Mouse (Mus musculus) layer of hippocampus, adult 9-11 months (tissue): ENCODE measurements around the gene Xrcc1.
"Not testable (repeated sequence)": the region's sequence is repeated elsewhere in the genome, so short reads cannot be mapped to it uniquely, and the experiment has no call there.

Experiments used
- DNase-seq: peaks from one replicate; pipeline ENCODE4 v3.0.0; 2022

The Xrcc1 gene

GRCm38 (mm10) chr7:24608017-24608416, 61.9 kb downstream of the Xrcc1 start:
- peak; percentile 56 for DNase-seq

- no peak for DNase-seq
These were observed 62.5 kb downstream of the Xrcc1 start for GRCm38 (mm10) chr7:24608561-24608960.

- DNase-seq, result no peak
These were observed 64.2 kb downstream of the Xrcc1 start, which contains the start of gene Phldb3 for GRCm38 (mm10) chr7:24610144-24610878. Gene Phldb3 (plus strand): TSS chr7:24610763.

GRCm38 (mm10) chr7:24610879-24611494, 64.9 kb downstream of the Xrcc1 start:
- peak; percentile 63 for DNase-seq

GRCm38 (mm10) chr7:24611709-24612108, 65.6 kb downstream of the Xrcc1 start:
- no peak for DNase-seq

GRCm38 (mm10) chr7:24612308-24612910, 66.3 kb downstream of the Xrcc1 start:
- no peak for DNase-seq

- DNase-seq, result no peak
These were observed 68.7 kb downstream of the Xrcc1 start for GRCm38 (mm10) chr7:24614816-24615215.

GRCm38 (mm10) chr7:24617763-24618162, 71.7 kb downstream of the Xrcc1 start:
- no peak for DNase-seq

GRCm38 (mm10) chr7:24618374-24618773, 72.3 kb downstream of the Xrcc1 start:
- not testable (repeated sequence) for DNase-seq

- DNase-seq, result no peak
These were observed 73.7 kb downstream of the Xrcc1 start for GRCm38 (mm10) chr7:24619671-24620397.

GRCm38 (mm10) chr7:24621193-24621592, 75.1 kb downstream of the Xrcc1 start:
- DNase-seq, result no peak

GRCm38 (mm10) chr7:24622967-24623366, 76.9 kb downstream of the Xrcc1 start:
- DNase-seq, result no peak
